ENCODE assay signal across 19 mouse cellular contexts in genomic region chr6:144600351-144600750, GRCm38 (mm10).
DNase-seq lines count a peak whose midpoint lies in the region; ATAC-seq lines count a peak whose summit lies in the region.
"Had no signal": no experiment of that assay in that cellular context is flagged by ENCODE, and none has a peak within 500 bp of the region (broad histone marks: within the 10 kb centered on the region; RNA-seq: fewer than 3 reads in every experiment).

No protein-coding gene starts in this region.

- H3K4me3 ChIP-seq in midbrain, embryonic 11.5 days (ENCODE audit: low read depth, low read length): no peak overlapping the region
- H3K4me3 ChIP-seq in midbrain, embryonic 16.5 days (ENCODE audit: low read depth, low read length): no peak overlapping the region

- ATAC-seq in midbrain, embryonic 11.5 days (ENCODE audit: low FRiP score): no peak
- no peak for ATAC-seq in midbrain, embryonic 16.5 days
- ATAC-seq: activated CD4-positive, CD25-positive, alpha-beta regulatory T cell, adult 4 months; CD4-positive, CD25-positive, alpha-beta regulatory T cell, adult 4 months; Patski had no signal

- no peaks in the 10 kb centered on the region for H3K9me3 ChIP-seq in midbrain, embryonic 11.5 days (ENCODE audit: control insufficient read depth, low read length)
- no peaks in the 10 kb centered on the region; the same call in 1 of the 2 replicates for H3K9me3 ChIP-seq in midbrain, embryonic 16.5 days (replicated peaks; ENCODE audit: control insufficient read depth, low read length, poor library complexity, severe bottlenecking)

- H3K4me1 ChIP-seq in midbrain, embryonic 11.5 days (ENCODE audit: control insufficient read depth, insufficient read depth, low read length): peaks cover 7% of the 10 kb centered on the region
- peaks cover 12% of the 10 kb centered on the region for H3K4me1 ChIP-seq in midbrain, embryonic 16.5 days (ENCODE audit: control insufficient read depth, insufficient read depth, low read length)

- DNase-seq in heart, adult 11 months: peak; percentile 51
- DNase-seq in heart, adult 18-20 months: no peak
- peak; percentile 67 for DNase-seq in midbrain, embryonic 11.5 days (ENCODE audit: low spot score, missing footprints)
- DNase-seq: adrenal gland, adult 2 months; adrenal gland, adult 8-10 months; adrenal gland, postnatal 10 days; adrenal gland, postnatal 14 days; adrenal gland, postnatal 25 days; adrenal gland, postnatal 36 days; B cell, adult 2 months; cerebellum, adult 11 months; cerebellum, adult 11-12 months; cerebellum, adult 18-20 months had no signal

- no peak overlapping the region for H3K9ac ChIP-seq in midbrain, embryonic 11.5 days (ENCODE audit: low read length)
- no peak overlapping the region for H3K9ac ChIP-seq in midbrain, embryonic 16.5 days (ENCODE audit: low read depth, low read length)

- H3K27ac ChIP-seq in midbrain, embryonic 11.5 days (ENCODE audit: low read depth, low read length): no peak overlapping the region
- H3K27ac ChIP-seq in midbrain, embryonic 16.5 days (ENCODE audit: low read length): no peak overlapping the region

- H3K4me2 ChIP-seq in midbrain, embryonic 11.5 days: no peak overlapping the region
- no peak overlapping the region for H3K4me2 ChIP-seq in midbrain, embryonic 16.5 days (ENCODE audit: low read length)

- H3K27me3 ChIP-seq in midbrain, embryonic 11.5 days (ENCODE audit: control insufficient read depth, insufficient read depth, low read length): no peaks in the 10 kb centered on the region
- no peaks in the 10 kb centered on the region for H3K27me3 ChIP-seq in midbrain, embryonic 16.5 days (ENCODE audit: control insufficient read depth, insufficient read depth, low read depth, low read length)
- H3K27me3 ChIP-seq: CH12.LX, Patski had no signal

- WGBS in midbrain, embryonic 11.5 days: 86% methylated on average over 5 of the region's 5 CpGs
- WGBS in midbrain, embryonic 16.5 days: 84% methylated on average over 5 of the region's 5 CpGs

- H3K36me3 ChIP-seq in midbrain, embryonic 11.5 days (ENCODE audit: control insufficient read depth, insufficient read depth, low read length): no peaks in the 10 kb centered on the region
- H3K36me3 ChIP-seq in midbrain, embryonic 16.5 days (ENCODE audit: control insufficient read depth, insufficient read depth, low read length): no peaks in the 10 kb centered on the region
- H3K36me3 ChIP-seq: G1E had no signal

Comparison
In these comparisons a context has a peak if more than half of its experiments do, and no peak if none do; other contexts are left out.
1. DNase-seq: peak in heart, adult 11 months (single experiment) and midbrain, embryonic 11.5 days (single experiment); none in heart, adult 18-20 months (0 of 2).